Mouse (Mus musculus) forebrain, embryonic 11.5 days (tissue): ENCODE measurements at regions not wholly inside any gene's neighbourhood (a gene's known extent, or its start where the extent isn't known, plus 50 kb on each side); places are given as distances from the start of the nearest gene placed in this dataset.

Source experiments
- ATAC-seq: fragments of 200-750 bp; cut with Nextera tagmentation; replicated peaks from 2 replicates; pipeline ENCODE4 v1.8.0; 2017; ENCODE audit warnings: moderate TSS enrichment; ENCODE audit not compliant: low FRiP score
- DNase-seq: peaks from one replicate; pipeline ENCODE4 v3.0.0-alpha.2; 2017; ENCODE audit warnings: low spot score
- H3K27ac ChIP-seq: fragments of 300-500 bp; sonication (generic); 2 replicates; pipeline ENCODE4 v1.5.1; 2014; ENCODE audit warnings: low read depth, low read length
- H3K27me3 ChIP-seq: fragments of 300-500 bp; sonication (generic); 2 replicates; pipeline ENCODE4 v1.6.1; 2014; ENCODE audit warnings: mild to moderate bottlenecking, low read length, mixed read lengths; ENCODE audit not compliant: control insufficient read depth, insufficient read depth
- H3K36me3 ChIP-seq: fragments of 300-500 bp; sonication (generic); 2 replicates; pipeline ENCODE4 v1.6.1; 2014; ENCODE audit warnings: mild to moderate bottlenecking, low read length, moderate library complexity, mixed read lengths; ENCODE audit not compliant: control insufficient read depth, insufficient read depth
- H3K4me1 ChIP-seq: fragments of 300-500 bp; sonication (generic); replicated peaks from 2 replicates; pipeline ENCODE4 v1.6.1; 2014; ENCODE audit warnings: low read length, mixed read lengths; ENCODE audit not compliant: control insufficient read depth, insufficient read depth
- H3K4me2 ChIP-seq: fragments of 300-500 bp; sonication (generic); 2 replicates; pipeline ENCODE4 v1.6.1; 2014; ENCODE audit warnings: low read depth, mild to moderate bottlenecking, low read length, moderate library complexity, mixed read lengths; ENCODE audit not compliant: severe bottlenecking
- H3K4me3 ChIP-seq: fragments of 300-500 bp; sonication (generic); 2 replicates; pipeline ENCODE4 v1.5.1; 2014; ENCODE audit warnings: low read depth, low read length
- H3K9ac ChIP-seq: fragments of 300-500 bp; sonication (generic); 2 replicates; pipeline ENCODE4 v1.6.1; 2014; ENCODE audit warnings: low read length
- H3K9me3 ChIP-seq: fragments of 300-500 bp; sonication (generic); 2 replicates; pipeline ENCODE4 v1.6.1; 2016; ENCODE audit warnings: low read length, mixed read lengths; ENCODE audit not compliant: control insufficient read depth
- WGBS: fragments of 180-500 bp; shearing (Covaris S2); extraction: QIAGEN DNeasy Blood & Tissue Kit; methylation state at CpG from one replicate; pipeline ENCODE4 v1.1.7; 2014; 5-methylcytosine and 5-hydroxymethylcytosine counted together

DNA sequence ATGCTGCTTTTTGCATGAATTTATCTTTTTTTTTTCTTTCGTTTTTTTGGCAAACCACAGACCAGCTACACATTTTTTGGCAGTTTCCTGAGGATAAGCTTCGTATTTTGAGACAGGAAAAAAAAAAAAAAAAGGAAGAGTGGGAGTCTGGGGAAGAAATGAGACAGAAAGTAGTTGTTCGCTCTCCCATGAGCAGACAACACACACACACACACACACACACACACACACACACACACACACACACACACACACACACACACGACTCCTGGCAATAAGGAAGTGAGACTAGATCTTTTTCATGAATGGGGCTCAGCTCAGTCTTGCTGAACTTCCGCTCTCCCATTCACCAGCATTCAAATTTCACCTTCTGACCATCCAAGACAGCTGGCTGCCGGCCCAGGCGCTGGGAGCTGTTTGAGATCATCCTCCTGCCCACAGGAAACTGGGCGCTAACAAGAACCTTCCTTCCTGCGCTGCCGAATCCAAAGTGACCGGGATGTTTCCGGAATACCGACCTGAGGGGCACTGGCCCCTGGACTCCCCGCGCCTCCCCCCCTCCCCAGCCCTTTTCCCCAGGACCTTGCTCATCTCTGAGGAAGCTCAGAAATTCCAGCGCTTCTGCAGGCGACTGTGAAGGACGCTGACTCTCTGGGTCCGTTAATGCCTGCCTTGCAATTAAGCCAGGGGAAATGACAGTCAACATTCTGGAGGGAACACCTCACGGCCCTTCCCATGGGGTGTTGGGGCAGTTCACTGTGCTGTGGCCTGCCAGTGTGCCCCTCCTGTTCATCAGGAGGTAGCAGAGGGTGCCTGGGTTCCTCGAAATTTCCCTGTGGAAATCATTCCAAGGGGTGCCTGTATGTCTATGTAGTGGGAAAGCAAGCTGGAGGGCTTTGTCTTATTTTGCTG is 114.2 kb upstream of the Ccnd2 start:
- H3K27me3 ChIP-seq, result no peaks in the 10 kb centered on the region
- peak overlapping the region; percentile 43 for H3K4me2 ChIP-seq
- peak; percentile 59 for DNase-seq
- 0 out of 2 replicates have a peak, but pooled peaks cover 3% of the 10 kb centered on the region for H3K4me1 ChIP-seq
- H3K36me3 ChIP-seq, result no peaks in the 10 kb centered on the region
- peak overlapping the region; percentile 19; the same call in 1 of the 2 replicates for H3K4me3 ChIP-seq
- H3K9me3 ChIP-seq, result no peaks in the 10 kb centered on the region
- 14% methylated on average over 21 of the region's 21 CpGs for WGBS
- no peak for ATAC-seq
- no peak overlapping the region for H3K27ac ChIP-seq
- peak overlapping the region; percentile 50 for H3K9ac ChIP-seq

DNA sequence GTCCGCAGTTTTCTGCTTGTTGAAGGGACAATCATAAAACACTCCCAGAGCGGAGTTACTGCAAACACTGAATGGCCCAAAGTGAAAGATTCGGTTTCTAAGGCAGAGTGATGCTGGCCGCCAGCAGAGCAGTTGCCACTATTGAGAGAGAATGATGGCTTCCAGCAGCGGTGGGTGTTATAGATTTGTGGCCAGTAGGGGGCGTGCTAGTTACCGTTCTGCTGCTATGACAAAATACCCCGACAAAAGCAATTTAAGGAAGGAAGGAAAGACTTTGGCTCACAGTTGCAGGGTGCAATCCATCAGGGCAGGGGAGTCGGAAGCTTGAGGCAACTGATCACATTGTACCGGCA is 114.8 kb upstream of the Ccnd2 start:
- no peak overlapping the region for H3K4me3 ChIP-seq
- H3K36me3 ChIP-seq, result no peaks in the 10 kb centered on the region
- H3K27me3 ChIP-seq, result no peaks in the 10 kb centered on the region
- WGBS, result 42% methylated on average over 10 of the region's 10 CpGs
- DNase-seq (peak; percentile 71), ATAC-seq (no peak)
- 0 out of 2 replicates have a peak, but pooled peaks cover 3% of the 10 kb centered on the region for H3K4me1 ChIP-seq
- H3K9ac ChIP-seq, result no peak overlapping the region
- H3K9me3 ChIP-seq, result no peaks in the 10 kb centered on the region
- H3K27ac ChIP-seq, result no peak overlapping the region
- H3K4me2 ChIP-seq, result no peak overlapping the region; the same call in 1 of the 2 replicates

DNA sequence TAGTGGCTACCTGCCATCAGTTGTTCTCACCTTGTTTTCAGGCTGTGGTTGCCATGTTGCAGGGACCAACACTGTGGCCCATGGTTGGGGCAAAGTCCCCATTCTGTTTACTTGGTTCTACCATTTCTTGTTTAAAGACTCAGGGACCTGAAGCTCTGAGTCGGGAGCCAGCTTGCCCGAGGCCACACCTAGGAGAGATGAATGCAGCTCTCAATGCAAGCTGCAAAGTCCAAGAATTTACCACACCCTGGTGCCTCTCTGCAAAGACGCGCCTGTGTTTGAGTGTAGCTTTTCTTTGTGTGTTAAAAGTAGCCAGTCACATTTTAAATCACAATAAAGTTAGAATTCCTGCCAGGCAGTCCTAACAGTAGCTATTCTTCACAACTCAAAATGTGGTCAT is 117.0 kb upstream of the Ccnd2 start:
- no peak for DNase-seq
- Histone ChIP-seq H3K4me3 (no peak overlapping the region), H3K9ac (no peak overlapping the region), H3K9me3 (no peaks in the 10 kb centered on the region), H3K4me1 (0 out of 2 replicates have a peak, but pooled peaks cover 3% of the 10 kb centered on the region), H3K27ac (no peak overlapping the region), H3K36me3 (no peaks in the 10 kb centered on the region), H3K4me2 (no peak overlapping the region), H3K27me3 (no peaks in the 10 kb centered on the region)
- 81% methylated on average over 4 of the region's 4 CpGs for WGBS
- no peak for ATAC-seq

DNA sequence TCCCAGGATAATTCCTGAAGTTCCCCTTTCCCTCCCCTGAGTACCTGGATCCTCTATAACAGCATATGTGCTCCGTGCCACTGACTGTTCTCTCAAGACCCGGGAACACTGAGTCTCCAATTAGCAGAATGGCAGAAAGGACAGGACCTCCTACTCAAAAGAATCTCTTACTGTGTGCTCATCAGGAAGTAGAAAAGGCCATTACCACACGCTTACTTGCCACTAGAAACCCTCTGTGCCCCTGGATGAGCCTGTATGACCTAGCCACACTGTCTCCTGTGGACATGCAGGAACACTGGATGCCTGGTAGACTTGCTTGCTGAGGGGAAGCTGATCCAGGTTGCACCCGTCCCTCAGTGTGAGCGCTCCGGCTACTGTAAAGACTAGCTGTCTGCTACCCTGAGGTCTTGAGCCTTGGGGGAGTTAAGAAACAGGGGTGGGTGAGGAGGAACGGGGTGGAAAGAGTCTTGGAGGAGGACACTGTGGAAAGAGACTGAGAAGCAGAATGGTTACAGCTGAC is 117.6 kb upstream of the Ccnd2 start:
- H3K27ac ChIP-seq, result no peak overlapping the region
- no peak for DNase-seq
- H3K27me3 ChIP-seq, result no peaks in the 10 kb centered on the region

DNA sequence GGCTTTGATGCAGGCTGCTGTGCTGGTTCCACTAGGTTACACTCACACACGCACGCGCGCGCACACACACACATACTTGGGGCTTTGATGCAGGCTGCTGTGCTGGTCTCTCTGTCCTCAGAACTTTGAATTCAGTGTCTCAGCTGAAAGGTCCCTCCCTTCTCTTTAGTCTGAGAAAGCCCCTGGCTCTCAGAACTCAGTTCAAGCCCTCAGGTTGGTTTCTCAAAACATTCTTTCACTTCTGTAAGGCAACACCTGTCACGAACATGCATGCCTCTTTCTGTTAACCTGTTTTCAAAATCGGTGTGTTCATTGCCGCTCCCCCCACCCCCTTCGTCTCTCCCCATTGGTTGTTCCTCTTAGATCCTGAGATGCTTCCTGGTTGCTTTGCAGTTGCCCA is 118.8 kb upstream of the Ccnd2 start:
- Histone ChIP-seq H3K36me3 (no peaks in the 10 kb centered on the region), H3K27me3 (no peaks in the 10 kb centered on the region), H3K4me1 (0 out of 2 replicates have a peak, but pooled peaks cover 3% of the 10 kb centered on the region), H3K27ac (no peak overlapping the region), H3K4me2 (no peak overlapping the region), H3K9me3 (no peaks in the 10 kb centered on the region; the same call in 1 of the 2 replicates), H3K9ac (no peak overlapping the region), H3K4me3 (no peak overlapping the region)
- DNase-seq (no peak), ATAC-seq (no peak)
- 92% methylated on average over 9 of the region's 9 CpGs for WGBS

More for the DNA sequence above, 117.6 kb upstream of the Ccnd2 start:
- no peak for ATAC-seq
- Histone ChIP-seq H3K4me1 (0 out of 2 replicates have a peak, but pooled peaks cover 3% of the 10 kb centered on the region), H3K4me2 (no peak overlapping the region), H3K9ac (no peak overlapping the region), H3K9me3 (no peaks in the 10 kb centered on the region), H3K36me3 (no peaks in the 10 kb centered on the region), H3K4me3 (no peak overlapping the region)
- WGBS, result 76% methylated on average over 7 of the region's 7 CpGs

DNA sequence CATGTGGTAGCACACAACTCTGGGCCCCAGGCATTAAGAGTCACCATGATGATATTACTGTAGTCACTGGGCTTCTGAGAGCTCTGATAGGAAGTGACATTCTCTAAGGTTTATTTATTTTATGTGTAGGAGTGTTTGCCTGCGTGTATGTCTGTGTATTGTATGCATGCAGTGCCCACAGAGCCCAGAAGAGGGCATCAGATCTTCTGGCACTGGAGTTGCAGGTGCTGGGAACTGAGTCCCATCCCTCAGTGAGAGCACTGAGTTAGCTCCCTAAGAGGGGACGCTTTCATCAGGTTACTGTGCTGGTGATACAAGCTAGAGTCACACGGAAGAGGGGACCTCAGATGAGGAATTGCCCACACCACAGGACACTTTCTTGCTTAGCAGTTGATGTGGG is 119.4 kb upstream of the Ccnd2 start:
- H3K36me3 ChIP-seq, result no peaks in the 10 kb centered on the region
- H3K9me3 ChIP-seq, result no peaks in the 10 kb centered on the region; the same call in 1 of the 2 replicates
- ATAC-seq (no peak), DNase-seq (no peak)
- H3K27ac ChIP-seq, result no peak overlapping the region
- 99% methylated on average over 3 of the region's 3 CpGs for WGBS
- H3K4me1 ChIP-seq, result 0 out of 2 replicates have a peak, but pooled peaks cover 1% of the 10 kb centered on the region
- no peaks in the 10 kb centered on the region for H3K27me3 ChIP-seq
- no peak overlapping the region for H3K9ac ChIP-seq
- no peak overlapping the region for H3K4me3 ChIP-seq
- no peak overlapping the region for H3K4me2 ChIP-seq

DNA sequence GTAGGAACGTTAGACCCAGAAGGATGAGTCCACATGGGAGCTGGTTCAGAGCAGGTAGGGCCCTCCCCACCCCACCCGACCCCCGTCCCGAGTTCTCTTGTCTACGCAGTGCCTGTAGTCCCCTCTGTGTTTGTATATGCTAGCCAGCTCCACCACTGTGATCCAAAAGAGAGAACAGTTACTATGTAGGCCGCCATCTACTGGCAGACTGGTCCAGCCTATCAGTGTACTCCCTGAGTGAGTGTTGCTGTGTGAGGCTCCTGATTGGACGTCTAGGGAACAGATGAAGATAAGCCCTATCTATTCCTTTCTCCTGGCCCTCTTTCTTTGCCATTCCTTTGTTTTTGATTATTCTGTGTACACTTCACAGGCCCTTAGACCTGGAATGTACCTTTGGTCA is 120.6 kb upstream of the Ccnd2 start:
- Histone ChIP-seq H3K4me1 (no peaks in the 10 kb centered on the region), H3K4me3 (no peak overlapping the region), H3K27ac (no peak overlapping the region), H3K36me3 (no peaks in the 10 kb centered on the region), H3K4me2 (no peak overlapping the region), H3K27me3 (no peaks in the 10 kb centered on the region), H3K9ac (no peak overlapping the region), H3K9me3 (no peaks in the 10 kb centered on the region; the same call in 1 of the 2 replicates)
- DNase-seq (no peak), ATAC-seq (0 out of 2 replicates have a peak, but pooled peaks have one; percentile 33)
- WGBS, result 65% methylated on average over 7 of the region's 7 CpGs

DNA sequence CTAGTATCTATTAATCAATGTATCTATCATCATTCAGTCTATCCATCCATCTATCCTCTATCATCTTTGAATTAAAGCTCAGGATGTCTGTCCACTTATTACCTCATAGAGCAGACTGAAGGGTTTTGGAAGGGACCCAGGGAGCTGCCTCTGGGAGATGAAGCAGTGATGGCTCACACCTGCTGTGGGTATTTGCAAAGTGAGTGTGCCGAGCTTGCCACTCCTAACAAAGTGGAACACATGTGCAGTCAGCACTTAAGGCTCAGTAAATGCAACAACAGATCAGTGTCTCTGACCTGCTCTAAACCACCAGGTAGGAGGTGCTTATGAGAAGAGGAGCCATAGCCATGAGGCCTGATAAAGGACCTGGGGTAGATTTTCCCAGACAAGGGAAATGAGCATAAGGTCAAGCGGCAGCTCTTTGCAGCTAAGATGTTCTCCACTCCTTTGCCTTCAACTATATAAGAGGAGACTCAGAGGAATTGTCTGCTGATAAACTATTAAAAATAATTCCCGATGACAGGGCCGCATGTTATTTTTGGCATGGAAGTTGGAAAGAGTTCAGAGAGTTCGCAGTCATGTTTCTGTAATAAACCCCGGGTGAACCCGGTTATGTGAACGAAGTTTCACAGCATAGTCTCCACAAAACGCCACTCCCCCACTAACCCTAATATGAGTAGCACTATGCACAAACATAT is 122.9 kb upstream of the Ccnd2 start:
- Histone ChIP-seq H3K9ac (no peak overlapping the region), H3K27ac (no peak overlapping the region), H3K4me3 (no peak overlapping the region), H3K27me3 (no peaks in the 10 kb centered on the region), H3K4me2 (no peak overlapping the region), H3K9me3 (no peaks in the 10 kb centered on the region; the same call in 1 of the 2 replicates), H3K36me3 (no peaks in the 10 kb centered on the region), H3K4me1 (no peaks in the 10 kb centered on the region)
- no peak for DNase-seq
- 93% methylated on average over 9 of the region's 9 CpGs for WGBS
- no peak for ATAC-seq
